Mouse (Mus musculus): Measurements from ENCODE around the gene Plxna2.

DNA sequence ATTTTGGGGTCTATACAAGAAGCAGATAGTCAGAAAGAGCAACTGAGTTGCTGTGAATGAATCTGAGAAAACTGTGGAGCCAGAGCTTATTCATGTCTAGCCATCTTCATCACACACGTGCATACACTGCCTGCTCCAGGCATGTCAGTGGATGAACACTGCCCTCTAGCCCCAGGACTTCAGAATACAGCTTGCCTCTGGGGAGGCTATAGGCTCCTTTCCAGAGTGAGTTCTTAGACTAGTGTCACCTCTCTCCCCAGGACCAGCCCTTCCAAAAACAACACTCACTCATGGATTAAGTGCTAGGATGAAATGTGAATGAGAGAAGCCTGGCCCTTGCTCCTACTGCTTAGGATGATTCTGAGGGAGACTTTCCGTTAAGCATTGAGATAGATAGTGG lies 198.9 kb downstream of the Plxna2 start:
- TF ChIP-seq CTCF (IDR thresholded peaks at IDR 0.05; ENCODE audit: low read depth, low read length) (peak; percentile 72), POLR2A (IDR thresholded peaks at IDR 0.05; ENCODE audit: extremely low read depth, insufficient read depth, low read length) (no peak)
